In the genomic region with DNA sequence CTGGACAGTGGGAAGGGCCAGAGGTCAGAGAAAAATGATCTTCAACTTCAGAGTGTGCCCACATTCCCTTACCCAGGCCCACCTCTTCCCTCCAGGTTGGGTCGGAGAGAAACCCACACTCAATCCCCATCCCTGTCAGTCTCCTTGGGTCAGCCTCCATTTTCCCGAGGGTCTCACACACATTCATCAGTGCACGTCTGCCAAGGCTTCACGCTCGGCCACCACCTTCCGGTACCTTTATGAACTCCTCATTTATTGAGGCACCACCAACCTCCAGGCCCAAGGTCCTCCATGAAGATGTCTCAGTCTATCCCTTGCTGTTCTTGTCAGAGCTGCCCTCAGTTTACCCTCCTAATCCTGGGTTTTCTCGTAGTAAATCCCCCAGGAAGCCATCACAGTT, we compare ENCODE assay signal across 25 mouse cellular contexts. TPM values are rescaled to one million over a fixed set of nuclear protein-coding genes. Genes with fewer than 3 reads are reported as not detected.
"Had no signal": no experiment of that assay in that cellular context is flagged by ENCODE, and none has a peak within 500 bp of the region (broad histone marks: within the 10 kb centered on the region; RNA-seq: fewer than 3 reads in every experiment).

No protein-coding gene starts in this region.

- H3K27ac ChIP-seq: embryonic facial prominence, embryonic 10.5 days; embryonic facial prominence, embryonic 12.5 days; embryonic facial prominence, embryonic 13.5 days; embryonic facial prominence, embryonic 15.5 days; forebrain, embryonic 10.5 days; forebrain, embryonic 12.5 days; forebrain, embryonic 13.5 days; forebrain, embryonic 15.5 days; heart, adult 2 months; heart, embryonic 10.5 days had no signal

- H3K4me3 ChIP-seq: embryonic facial prominence, embryonic 10.5 days; embryonic facial prominence, embryonic 12.5 days; embryonic facial prominence, embryonic 13.5 days; embryonic facial prominence, embryonic 15.5 days; erythroblast, embryonic 14.5 days; forebrain, embryonic 10.5 days; forebrain, embryonic 12.5 days; forebrain, embryonic 13.5 days; forebrain, embryonic 15.5 days; heart, adult 2 months; heart, embryonic 10.5 days had no signal

- DNase-seq: cerebellum, adult 2 months; cerebellum, adult 8-10 months; cerebellum, adult 9-10 months; cerebellum, postnatal 10 days; cerebellum, postnatal 25 days; cerebellum, postnatal 36 days; embryo, embryonic 11 days; forebrain, postnatal 0 days; gastrocnemius, postnatal 14 days; gastrocnemius, postnatal 25 days; gastrocnemius, postnatal 36 days; heart, adult 18-20 months; heart, adult 2 months had no signal

RNA-seq across cellular contexts. Expression of a gene that starts 2.1 kb away (rescaled TPM):
- total RNA-seq: common myeloid progenitor, adult 5-6 weeks; granulocyte monocyte progenitor cell, adult 5-6 weeks had no signal
